Mouse (Mus musculus): ENCODE measurements around the gene Git1. TPM values are rescaled to one million over a fixed set of nuclear protein-coding genes. Genes with fewer than 3 reads are reported as not detected.

Git1 gene
- polyA plus RNA-seq, 1 experiment, result 104 TPM

DNA sequence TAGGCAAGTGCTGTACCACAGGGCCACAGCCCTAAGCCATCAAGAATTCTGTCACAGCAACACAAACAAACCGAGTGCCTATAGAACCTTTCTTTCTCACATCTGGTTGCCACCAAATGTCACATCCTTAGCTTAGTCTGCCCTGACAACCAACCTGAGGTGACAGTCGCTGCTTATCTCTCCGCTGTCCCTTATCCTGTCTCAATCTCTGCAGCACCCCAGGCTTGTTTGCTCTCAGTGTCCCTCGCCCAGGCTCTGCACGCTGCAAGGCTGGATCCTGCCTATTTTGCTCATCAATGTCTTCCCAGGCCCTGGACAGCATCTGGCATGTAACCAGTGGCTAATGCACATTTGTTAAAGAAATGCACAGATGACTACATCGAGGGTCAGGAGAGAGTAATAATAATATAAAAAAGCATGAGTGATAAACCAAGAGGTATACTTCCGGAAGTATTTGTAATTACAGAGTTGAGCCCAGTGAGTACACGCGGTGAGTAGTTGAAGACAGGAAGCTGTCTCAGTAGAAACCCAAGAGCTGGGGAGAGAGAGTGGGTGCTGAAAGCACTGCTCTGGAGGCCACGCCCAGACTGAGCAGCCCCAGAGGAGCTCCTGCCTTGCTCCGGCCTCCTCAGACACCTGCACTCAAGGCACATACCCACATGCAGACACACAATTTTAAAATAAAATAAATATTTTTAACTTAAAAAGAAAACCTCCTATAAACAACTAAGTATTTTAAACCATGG lies 9.7 kb upstream of the Git1 start:
- DNase-seq (ENCODE audit: low read depth), result no peak
- no peak for TF ChIP-seq CTCF (IDR thresholded peaks at IDR 0.05; ENCODE audit: borderline replicate concordance, extremely low read depth, insufficient read depth, insufficient read length)
- TF ChIP-seq POLR2A (IDR thresholded peaks at IDR 0.05; ENCODE audit: borderline replicate concordance, extremely low read depth, insufficient read depth, insufficient read length, poor library complexity, severe bottlenecking), result no peak

DNA sequence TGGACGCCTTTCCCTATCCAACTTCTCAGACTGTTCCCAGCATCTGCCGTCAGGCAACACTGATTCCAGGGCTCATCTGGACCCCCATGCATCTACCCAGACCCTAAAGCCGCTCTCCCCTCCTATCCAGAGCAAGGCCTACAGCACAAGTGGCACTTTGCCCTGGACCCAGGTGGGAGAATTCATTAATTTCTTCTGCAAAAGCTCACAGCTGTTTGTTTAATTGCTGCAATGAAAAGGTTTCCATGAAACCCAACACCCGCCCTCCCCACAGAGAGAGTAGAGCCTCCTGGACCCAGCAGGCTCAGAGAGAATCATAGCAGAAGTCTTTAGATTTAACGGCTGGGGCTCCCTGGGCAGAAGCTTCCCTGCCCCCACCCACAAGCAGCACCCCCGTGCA lies 8.1 kb upstream of the Git1 start:
- TF ChIP-seq POLR2A (IDR thresholded peaks at IDR 0.05; ENCODE audit: borderline replicate concordance, extremely low read depth, insufficient read depth, insufficient read length, poor library complexity, severe bottlenecking) (no peak), CTCF (IDR thresholded peaks at IDR 0.05; ENCODE audit: borderline replicate concordance, extremely low read depth, insufficient read depth, insufficient read length) (no peak)

DNA sequence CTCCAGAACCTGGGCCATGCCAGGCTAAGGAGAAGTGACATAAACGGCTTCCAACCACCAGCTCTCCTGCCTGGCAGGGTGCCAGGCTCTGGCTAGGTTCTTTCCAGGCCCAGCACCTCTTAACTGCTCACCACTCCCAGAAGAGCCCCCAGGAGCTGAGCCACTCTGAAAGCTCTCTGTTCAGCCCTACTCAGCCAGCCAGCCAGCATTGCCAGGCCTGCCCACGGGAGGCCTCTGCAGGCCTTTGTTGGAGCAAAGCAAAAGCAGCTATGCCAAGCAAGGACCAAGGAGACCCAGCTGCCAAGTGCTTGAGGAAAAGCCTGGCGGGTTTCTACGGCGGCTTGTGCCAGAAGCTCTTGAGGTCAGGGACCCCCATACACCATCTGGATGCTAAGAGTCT lies 6.6 kb upstream of the Git1 start:
- no peak; the same call in 1 of the 2 replicates for TF ChIP-seq CTCF (IDR thresholded peaks at IDR 0.05; ENCODE audit: borderline replicate concordance, extremely low read depth, insufficient read depth, insufficient read length)
- peak; percentile 92 for DNase-seq (ENCODE audit: low read depth)

More for the DNA sequence above, 8.1 kb upstream of the Git1 start:
- DNase-seq (ENCODE audit: low read depth), result peak; percentile 84

DNA sequence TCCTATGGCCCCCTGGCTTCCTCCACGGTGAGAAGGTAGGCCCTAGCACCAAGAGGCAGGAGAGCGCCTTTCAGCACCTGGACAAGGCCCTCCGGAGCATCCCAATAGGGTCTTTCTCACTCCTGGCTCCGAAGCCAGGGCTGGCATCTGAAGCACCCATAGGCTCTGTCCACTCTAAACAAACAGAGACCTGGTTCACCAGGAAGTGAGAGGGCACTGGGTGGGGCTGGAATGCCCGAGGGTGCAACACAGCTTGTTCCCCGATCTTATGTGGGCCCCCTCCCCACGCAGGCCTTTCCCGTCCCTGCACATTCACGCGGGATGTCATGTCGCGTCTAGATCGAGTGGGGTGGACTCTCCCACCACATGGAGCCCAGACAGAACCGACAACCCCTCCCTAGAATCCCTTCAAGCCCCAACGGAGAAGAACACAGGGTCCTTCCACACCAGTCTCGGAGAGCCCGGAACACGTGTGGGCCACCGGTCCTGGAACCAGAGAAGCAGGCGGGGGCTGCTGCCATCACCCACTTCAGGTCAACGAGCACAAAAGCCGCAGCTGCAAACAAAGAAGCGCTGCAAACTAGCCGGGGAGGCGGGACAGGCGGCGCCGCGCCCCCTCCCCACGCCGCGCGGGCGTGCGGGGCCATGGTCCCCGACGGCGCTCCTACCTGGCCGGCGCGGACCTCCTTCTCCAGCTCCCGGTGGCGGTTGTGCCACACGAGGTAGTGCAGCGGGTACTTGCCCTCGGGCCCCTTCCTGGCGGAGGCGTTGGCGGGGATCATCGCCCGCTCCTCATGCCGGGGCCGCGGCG lies 4.4 kb upstream of the Git1 start:
- TF ChIP-seq POLR2A (IDR thresholded peaks at IDR 0.05; ENCODE audit: borderline replicate concordance, extremely low read depth, insufficient read depth, insufficient read length, poor library complexity, severe bottlenecking) (no peak), CTCF (IDR thresholded peaks at IDR 0.05; ENCODE audit: borderline replicate concordance, extremely low read depth, insufficient read depth, insufficient read length) (no peak)
- DNase-seq (ENCODE audit: low read depth), result peak; percentile 54

DNA sequence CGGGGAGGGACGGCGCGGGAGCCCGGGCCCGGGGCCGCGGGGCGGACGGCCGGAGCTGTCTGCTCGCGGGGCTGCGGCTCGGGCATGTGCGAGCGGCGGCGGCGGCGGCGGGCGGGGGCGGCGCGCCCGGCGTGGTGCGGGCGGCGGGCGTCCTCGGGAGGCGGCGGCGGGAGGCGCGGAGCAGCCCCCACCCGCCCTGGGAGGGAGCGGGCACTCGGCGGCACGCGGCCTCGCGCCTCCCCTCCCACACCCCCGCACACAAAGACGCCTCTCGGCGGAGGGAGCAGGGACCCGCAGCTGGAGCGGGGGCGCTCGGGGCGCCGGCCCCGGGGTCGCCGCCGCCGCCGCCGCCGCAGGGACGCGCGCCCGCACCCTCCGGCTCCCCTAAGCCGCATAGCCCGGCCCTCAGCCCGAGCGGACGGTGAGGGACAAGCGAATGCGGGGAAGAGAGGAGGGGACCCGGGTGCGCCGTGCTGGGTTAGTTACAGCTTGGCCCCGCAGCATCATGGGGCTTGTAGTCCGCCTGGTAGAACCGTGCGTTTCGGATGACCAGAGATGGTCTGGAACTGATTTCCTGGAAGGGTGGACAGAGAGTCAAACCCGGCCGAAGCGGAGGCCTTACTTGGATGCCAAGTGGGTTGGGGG lies 3.6 kb upstream of the Git1 start, which contains the start of gene Ankrd13b:
Gene Ankrd13b, minus strand, starts transcription at position 88 of the 645 bp plus-strand sequence.
- DNase-seq (ENCODE audit: low read depth), result peak; percentile 94
- TF ChIP-seq POLR2A (IDR thresholded peaks at IDR 0.05; ENCODE audit: borderline replicate concordance, extremely low read depth, insufficient read depth, insufficient read length, poor library complexity, severe bottlenecking) (peak; percentile 59; the same call in 1 of the 2 replicates), CTCF (IDR thresholded peaks at IDR 0.05; ENCODE audit: borderline replicate concordance, extremely low read depth, insufficient read depth, insufficient read length) (no peak)

DNA sequence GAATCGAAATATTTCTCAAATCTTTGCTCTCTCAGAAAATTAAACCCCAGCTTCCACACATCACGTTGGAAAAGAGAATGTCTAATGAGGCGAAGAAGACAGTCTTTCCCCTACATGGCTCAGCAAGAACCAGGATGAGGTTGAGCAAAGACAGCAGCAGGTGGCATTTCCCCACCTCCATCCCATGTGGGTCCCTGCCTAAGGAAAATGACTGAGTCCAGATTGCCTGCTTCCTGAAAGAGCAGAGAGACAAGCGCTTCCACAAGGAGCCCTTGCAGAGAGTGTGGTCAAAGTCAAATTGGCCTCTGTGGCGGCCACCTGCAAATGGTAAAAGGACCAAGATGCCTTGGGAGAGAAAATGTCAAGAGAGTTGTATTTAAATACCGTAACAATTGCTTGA lies 2.9 kb upstream of the Git1 start:
- TF ChIP-seq POLR2A (IDR thresholded peaks at IDR 0.05; ENCODE audit: borderline replicate concordance, extremely low read depth, insufficient read depth, insufficient read length, poor library complexity, severe bottlenecking) (no peak), CTCF (IDR thresholded peaks at IDR 0.05; ENCODE audit: borderline replicate concordance, extremely low read depth, insufficient read depth, insufficient read length) (no peak)
- no peak for DNase-seq (ENCODE audit: low read depth)

DNA sequence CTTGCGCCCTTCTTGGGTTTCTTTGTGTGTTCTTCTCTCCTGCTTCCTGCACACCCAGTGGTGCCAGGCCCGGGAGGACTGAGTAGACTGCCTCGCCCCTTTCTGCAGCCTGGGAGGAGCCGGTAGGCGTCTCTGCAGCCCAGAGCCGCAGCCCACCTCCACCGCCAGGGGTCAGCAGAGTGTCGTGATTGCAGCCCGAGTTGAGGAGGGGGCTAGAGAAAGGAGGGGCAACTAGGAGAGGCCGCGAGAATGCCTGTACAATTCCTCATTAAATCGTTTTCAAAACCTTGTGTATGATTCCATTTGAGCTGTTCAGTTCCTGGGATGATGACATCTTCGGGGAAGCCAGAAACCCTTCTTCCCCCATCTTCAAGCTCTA lies 2.2 kb upstream of the Git1 start:
- TF ChIP-seq CTCF (IDR thresholded peaks at IDR 0.05; ENCODE audit: borderline replicate concordance, extremely low read depth, insufficient read depth, insufficient read length) (peak; percentile 98), POLR2A (IDR thresholded peaks at IDR 0.05; ENCODE audit: borderline replicate concordance, extremely low read depth, insufficient read depth, insufficient read length, poor library complexity, severe bottlenecking) (no peak)
- DNase-seq (ENCODE audit: low read depth), result peak; percentile 98

DNA sequence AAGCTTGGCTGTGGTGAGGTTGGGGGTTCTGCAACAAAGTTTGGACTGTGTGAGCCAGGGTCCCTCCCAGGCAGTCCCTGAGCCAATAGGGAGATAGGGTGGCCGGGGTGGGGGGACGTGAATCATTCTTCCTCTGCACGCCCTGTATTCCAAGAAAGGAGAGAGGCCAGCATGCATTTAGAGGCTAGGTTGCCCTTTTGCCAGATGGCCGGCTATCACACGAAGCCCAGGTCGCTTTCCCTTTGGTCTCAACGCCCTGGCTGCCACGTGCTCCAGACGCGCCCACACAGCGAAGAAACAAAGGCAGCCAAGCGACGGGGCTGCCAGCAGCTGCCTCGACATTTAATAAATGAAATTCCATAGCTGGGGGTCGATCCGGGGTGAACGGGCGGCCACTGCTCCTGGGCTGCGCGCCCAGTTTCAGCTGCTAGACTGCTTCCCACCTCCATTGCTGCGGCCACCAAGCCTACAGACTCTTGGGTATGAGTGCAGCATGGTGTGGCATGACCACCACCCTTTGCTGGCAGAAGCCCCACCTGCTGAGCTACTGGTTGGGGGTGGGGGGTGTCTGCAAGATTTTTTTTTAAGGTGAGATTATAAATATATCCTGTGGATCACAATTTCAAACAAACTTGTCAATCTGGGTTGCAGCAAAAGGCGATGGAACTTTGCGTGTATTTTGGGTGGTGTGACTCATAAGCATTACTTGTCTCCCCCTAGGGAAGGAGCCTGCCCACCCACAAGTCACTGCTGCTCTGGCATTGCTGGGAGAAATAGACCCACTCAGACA lies 1.7 kb upstream of the Git1 start:
- TF ChIP-seq POLR2A (IDR thresholded peaks at IDR 0.05; ENCODE audit: borderline replicate concordance, extremely low read depth, insufficient read depth, insufficient read length, poor library complexity, severe bottlenecking), result 0 out of 2 replicates have a peak, but pooled peaks have one; percentile 3
- no peak for TF ChIP-seq CTCF (IDR thresholded peaks at IDR 0.05; ENCODE audit: borderline replicate concordance, extremely low read depth, insufficient read depth, insufficient read length)
- DNase-seq (ENCODE audit: low read depth), result peak; percentile 89

DNA sequence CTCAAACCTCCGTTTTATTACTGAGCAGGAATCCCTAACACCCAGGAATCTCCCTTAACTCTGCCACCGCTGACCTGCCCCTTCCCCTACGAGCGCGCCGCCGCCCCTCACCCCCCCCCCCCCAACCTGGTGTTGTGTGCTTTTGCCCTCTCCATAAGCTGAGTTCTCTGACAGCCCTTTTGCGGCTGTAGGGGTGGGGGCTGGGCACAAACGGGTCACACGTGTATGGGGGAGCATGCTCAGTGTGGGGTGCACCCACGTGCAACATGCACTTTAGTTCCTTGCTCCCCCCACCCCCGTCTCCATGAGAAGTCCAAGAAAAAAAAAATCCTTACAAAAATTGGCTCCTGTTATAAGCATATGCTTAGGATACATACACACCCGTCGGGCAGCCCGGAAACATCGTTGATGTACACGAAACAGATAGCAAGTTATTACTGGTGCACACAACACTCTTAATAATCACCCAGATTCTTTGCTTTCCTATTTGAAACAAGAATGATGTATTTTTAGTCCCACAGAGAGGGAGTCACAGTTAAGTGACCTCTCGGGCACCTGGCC lies 971 bp upstream of the Git1 start:
- peak; percentile 51 for DNase-seq (ENCODE audit: low read depth)
- no peak for TF ChIP-seq CTCF (IDR thresholded peaks at IDR 0.05; ENCODE audit: borderline replicate concordance, extremely low read depth, insufficient read depth, insufficient read length)
- no peak for TF ChIP-seq POLR2A (IDR thresholded peaks at IDR 0.05; ENCODE audit: borderline replicate concordance, extremely low read depth, insufficient read depth, insufficient read length, poor library complexity, severe bottlenecking)

DNA sequence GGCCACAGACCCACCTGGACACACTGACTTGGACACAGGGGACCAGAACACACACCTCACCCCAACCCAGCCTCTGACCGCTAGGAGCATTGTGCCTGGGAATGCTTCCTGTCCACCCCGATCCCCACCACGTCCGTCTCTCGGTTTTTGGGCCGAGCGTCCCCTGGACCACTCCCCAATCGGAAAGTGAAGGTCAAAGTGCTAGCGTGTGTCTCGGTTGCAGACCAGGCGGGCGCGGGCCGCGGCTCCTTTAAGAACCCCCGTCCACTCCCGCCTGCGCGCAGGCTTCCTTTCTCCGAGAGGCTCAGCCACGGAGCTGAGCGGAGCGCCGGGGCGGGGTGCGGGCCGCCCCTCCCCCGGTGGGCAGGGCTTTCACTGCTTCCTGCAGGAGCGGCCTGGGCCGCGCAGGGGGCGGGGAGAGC lies 440 bp upstream of the Git1 start:
- peak; percentile 98 for DNase-seq (ENCODE audit: low read depth)
- TF ChIP-seq CTCF (IDR thresholded peaks at IDR 0.05; ENCODE audit: borderline replicate concordance, extremely low read depth, insufficient read depth, insufficient read length) (peak; percentile 24; the same call in 1 of the 2 replicates), POLR2A (IDR thresholded peaks at IDR 0.05; ENCODE audit: borderline replicate concordance, extremely low read depth, insufficient read depth, insufficient read length, poor library complexity, severe bottlenecking) (peak; percentile 21; the same call in 1 of the 2 replicates)
